Mouse (Mus musculus) left cerebral cortex, postnatal 10 days (tissue): Measurements from ENCODE around the gene Kctd8. TPM values are rescaled to one million over a fixed set of nuclear protein-coding genes. Genes with fewer than 3 reads are reported as not detected.

Experiments used
- DNase-seq, 2 experiments: peaks; one replicate each; pipeline ENCODE4 v3.0.0; 2021 to 2022; ENCODE audit warnings: low spot score in 2 of 2, mixed read lengths in 1 of 2; ENCODE audit errors: extremely low spot score in 1 of 2
- intact Hi-C: fragments of 180-260 bp; cut with DNase I; formaldehyde crosslinking; loops from one replicate; pipeline ENCODE4 v1.15.1; 2025
- microRNA-seq: library from miRNA; unstranded; fragments of <30 nt; microRNA quantifications from one replicate; pipeline ENCODE4 v1.2.0, GENCODE M21; 2022
- total RNA-seq, 2 experiments: library from RNA; stranded (reverse); gene quantifications; 2 replicates each; pipeline ENCODE4 v1.2.3; 2021

The Kctd8 gene
- total RNA-seq, 2 experiments from 2014 or later = 7.1 to 9.3 TPM

DNA sequence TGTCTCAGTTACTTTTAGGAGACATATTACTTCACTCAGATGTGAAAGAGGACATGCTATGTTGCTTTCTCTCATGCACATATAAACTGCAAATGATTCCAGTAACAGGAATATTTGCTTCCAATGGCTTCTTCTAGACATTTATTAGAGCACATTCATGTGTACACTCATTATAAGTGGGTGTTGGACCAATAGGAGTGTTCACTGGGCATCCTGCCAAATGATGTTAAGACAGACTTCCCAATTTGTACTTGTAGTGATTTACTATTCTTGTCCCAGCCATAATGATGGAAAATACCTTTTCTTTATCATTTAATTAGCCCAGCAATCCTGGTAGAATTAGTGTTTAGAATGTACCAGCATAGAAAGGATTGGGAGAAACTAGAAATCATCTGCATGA lies 132.1 kb downstream of the Kctd8 start:
- DNase-seq = no peak
- intact Hi-C loops = no loop called here

DNA sequence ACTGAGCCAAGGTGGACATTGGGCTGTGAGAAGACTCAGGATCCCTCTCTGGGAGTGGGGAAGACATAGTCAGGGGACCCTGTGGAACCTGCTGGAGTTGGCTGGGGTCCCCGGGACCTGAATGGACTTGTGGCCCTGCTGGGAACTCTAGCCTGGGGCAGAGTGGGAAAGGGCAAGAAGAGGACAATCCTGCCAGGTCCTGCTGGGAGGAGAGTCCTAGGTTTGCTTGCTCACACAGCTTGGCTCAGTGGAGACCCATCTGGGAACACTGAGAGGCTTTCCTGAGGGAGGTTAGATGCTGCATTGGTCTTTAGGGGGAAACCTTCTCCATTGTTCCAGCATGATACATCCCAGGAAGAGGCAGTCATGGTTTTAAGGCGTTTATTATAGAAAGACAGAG lies 133.8 kb downstream of the Kctd8 start:
- intact Hi-C loops = no loop called here
- no peak for DNase-seq

DNA sequence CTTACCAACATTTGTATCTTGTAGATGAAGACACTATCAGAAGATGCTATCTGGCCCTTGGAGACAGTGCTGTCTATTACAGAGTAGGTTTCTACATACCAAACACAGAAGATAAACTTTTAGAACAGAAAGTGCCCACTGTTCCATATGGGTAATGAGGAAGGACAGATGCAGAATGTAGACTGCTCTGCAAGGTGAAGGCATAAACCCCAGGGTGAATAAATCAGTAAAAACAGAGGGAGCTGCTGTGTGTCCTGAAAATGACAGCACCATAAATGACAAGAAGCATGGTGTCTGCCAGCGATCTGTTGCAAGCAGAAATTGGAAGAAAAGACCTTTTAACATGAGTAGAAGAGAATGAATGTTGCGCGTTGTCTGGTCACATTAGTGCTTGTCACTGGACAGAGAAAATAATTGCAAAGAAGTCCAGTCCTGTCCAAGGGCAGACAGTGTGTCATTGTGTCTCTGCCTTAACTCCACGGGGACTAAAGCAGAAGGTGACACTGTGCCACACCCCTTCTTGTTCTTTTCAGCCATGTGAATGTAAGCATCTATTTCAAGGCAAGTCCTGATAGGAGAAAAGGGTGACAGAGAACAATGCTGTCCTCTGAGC lies 181.5 kb downstream of the Kctd8 start:
- DNase-seq = no peak
- intact Hi-C loops = no loop called here

DNA sequence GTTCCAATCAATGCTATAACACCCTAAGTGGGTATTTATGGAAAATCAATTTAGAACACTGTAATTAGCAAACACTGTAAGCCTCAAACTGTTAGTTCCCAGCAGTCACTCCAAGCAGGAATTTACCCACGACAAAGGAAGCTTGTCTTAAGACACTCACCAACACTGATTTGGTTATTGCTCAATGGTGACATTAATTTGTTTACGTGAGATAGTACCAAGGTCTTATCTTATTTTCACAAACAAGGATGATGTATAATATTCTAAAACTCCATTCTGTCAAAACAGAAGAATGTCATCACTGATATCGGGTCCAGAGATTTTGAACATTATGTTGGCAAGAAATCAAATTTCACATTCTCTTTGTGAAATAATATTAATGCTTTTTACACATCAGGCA lies 185.0 kb downstream of the Kctd8 start:
- no peak for DNase-seq
- intact Hi-C loops = no loop called here

DNA sequence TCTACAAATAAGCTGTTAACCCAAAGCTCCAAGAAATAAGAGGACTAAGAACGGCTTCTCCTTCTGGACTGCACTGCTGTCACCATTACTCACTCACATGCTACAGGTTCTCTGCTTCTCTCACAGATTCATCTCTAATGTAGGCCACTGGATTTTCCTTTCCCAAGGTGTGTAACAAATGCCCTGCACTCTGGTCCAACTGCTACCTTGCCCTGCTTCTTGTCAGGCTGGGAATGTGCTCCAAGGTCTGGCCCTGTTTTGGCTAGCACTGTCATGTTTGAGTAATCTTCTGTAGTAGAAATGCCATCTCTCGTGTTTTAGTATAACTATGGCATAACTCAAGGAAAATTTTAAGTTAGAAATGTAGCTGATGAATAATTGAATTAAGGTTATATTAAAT lies 195.7 kb downstream of the Kctd8 start:
- intact Hi-C loops = no loop called here

DNA sequence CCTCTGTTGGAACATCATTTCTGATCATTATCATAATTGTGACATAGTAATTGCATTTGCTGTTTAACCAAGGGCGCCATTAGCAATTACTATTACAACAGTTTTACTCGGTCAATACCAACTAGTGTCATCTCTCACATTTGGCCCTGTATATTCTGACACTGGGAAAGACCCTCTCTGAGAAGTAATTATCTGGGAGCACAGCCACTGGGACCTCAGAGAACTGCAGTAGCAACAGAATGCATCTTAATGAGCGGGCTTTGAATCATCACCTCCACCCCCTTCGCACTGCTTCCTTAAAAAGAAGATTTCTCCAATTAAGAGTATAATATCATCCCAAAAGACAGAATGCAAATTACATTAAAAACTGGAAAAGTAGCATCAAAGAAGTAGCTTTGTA lies 200.4 kb downstream of the Kctd8 start:
- intact Hi-C loops = no loop called here
- DNase-seq = no peak

More for the DNA sequence above, 195.7 kb downstream of the Kctd8 start:
- DNase-seq = no peak

DNA sequence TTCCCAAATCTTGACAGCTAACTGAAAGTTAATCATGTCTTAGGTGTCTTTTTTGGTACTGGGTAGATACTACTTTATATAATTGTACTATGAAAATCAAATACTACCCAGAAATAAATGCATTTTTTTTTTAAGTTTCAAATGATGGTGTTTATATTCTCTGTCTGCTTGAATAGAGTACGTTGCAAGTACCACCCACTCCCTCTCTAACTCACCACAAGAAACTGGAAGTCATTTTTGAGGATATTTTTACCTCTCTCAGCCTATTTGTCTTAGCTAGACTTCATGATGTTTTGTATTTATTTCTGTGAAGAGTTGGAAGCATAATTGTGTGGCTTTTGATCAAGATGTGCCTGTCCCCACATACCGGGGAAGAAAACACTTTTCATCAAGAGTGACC lies 232.8 kb downstream of the Kctd8 start:
- intact Hi-C loops = no loop called here
- DNase-seq = no peak

DNA sequence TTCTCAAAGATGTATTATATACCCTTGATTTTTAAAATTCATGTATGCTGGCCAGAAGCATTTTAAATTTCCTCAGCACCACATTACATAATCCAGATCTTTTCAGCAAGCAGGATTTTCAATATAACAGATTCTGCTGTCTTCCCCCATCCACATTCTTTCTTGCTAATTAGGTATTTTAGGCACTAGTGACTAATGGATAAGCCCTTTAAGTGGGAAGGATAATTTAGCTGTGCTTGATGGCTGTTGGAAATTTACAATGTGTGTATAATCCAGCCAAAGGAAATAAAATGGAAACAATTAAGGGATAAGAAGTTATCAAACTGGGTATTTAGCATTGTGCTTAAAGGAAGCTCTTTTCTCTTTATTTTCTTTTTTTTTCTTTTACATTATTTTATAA lies 252.6 kb downstream of the Kctd8 start:
- no peak for DNase-seq
- intact Hi-C loops = no loop called here

Small RNA genes lying within 50 kb of the gene (microRNA-seq; reads per million reads assigned to microRNA genes)
- gene Gm24368 = not detected

Other genes starting within 250 kb of the Kctd8 start
- gene Yipf7, start 201.0 kb upstream of the Kctd8 start, total RNA-seq = not detected
- gene Guf1, start 215.2 kb upstream of the Kctd8 start, total RNA-seq = 10 to 100 TPM; 34.8 to 37.2 TPM